Mouse (Mus musculus): Measurements from ENCODE around the gene Sult2a2. TPM values are rescaled to one million over a fixed set of nuclear protein-coding genes. Genes with fewer than 3 reads are reported as not detected.
"Not testable (repeated sequence)": the region's sequence is repeated elsewhere in the genome, so short reads cannot be mapped to it uniquely, and the experiment has no call there.

The Sult2a2 gene
- not detected in 2 replicates for total RNA-seq (2014; fragmentation: Nextera tagmentation)
- total RNA-seq (2017) = not detected in 2 replicates

DNA sequence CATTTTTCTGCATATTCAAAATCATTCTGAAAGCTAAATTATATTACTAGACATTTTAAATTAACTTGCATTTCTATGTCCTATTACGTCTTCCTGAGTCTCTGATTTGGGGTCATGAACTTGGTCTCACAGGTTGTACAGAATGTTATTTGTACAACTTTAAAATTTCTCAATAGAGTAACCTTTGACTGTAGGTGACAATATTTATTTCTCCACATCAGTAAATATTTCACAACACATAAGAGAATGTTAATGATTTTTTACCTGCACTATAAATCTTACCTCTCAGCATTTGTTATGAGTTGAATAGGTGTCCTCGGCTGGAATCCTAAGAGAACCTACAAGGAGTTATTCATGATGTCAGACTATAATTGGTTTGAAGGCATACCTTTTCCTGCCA is at the start of gene Sult2a2:
Sult2a2 (plus strand) TSS at position 301 of the 400 bp plus-strand sequence.
- not testable (repeated sequence) for ATAC-seq (replicated peaks; ENCODE audit: low FRiP score, low TSS enrichment, poor library complexity, severe bottlenecking)

GRCm38 (mm10) chr7:13813913-13814312 is 80.6 kb downstream of the Sult2a2 start:
- no peak for ATAC-seq (replicated peaks; ENCODE audit: low FRiP score, low TSS enrichment, poor library complexity, severe bottlenecking)

Other genes with a start within 250 kb of the Sult2a2 start
- not detected in 2 replicates for gene Bsph2, start 162.4 kb upstream of the Sult2a2 start, total RNA-seq (2014; fragmentation: Nextera tagmentation)
- gene Bsph2, start 162.4 kb upstream of the Sult2a2 start, total RNA-seq (2017) = not detected in 2 replicates
- not detected in 2 replicates for gene Sult2a5, start 109.5 kb upstream of the Sult2a2 start, total RNA-seq (2014; fragmentation: Nextera tagmentation)
- not detected in 2 replicates for gene Sult2a5, start 109.5 kb upstream of the Sult2a2 start, total RNA-seq (2017)
- not detected in 2 replicates for gene Sult2a1, start 103.9 kb downstream of the Sult2a2 start, total RNA-seq (2014; fragmentation: Nextera tagmentation)
- gene Sult2a1, start 103.9 kb downstream of the Sult2a2 start, total RNA-seq (2017) = not detected in 2 replicates